Mouse (Mus musculus): ENCODE data around the gene Cx3cr1.

Gene Cx3cr1

GRCm38 (mm10) chr9:119925120-119925657 lies 144.5 kb downstream of the Cx3cr1 start:
- TF ChIP-seq CTCF (conservative IDR thresholded peaks at IDR 0.05; ENCODE audit: low read length) (no peak), NANOG (IDR thresholded peaks at IDR 0.05; ENCODE audit: borderline replicate concordance, low read length) (no peak), POU5F1 (IDR thresholded peaks at IDR 0.05; ENCODE audit: borderline replicate concordance, low read length) (no peak)
- no peak overlapping the region for H3K4me3 ChIP-seq (replicated peaks; ENCODE audit: low read length)

GRCm38 (mm10) chr9:119923462-119923861 lies 146.2 kb downstream of the Cx3cr1 start:
- H3K4me1 ChIP-seq (replicated peaks; ENCODE audit: low read depth, low read length) = peaks cover 31% of the 10 kb centered on the region
- H3K36me3 ChIP-seq (ENCODE audit: insufficient read depth, low read length) = peaks cover 98% of the 10 kb centered on the region
- TF ChIP-seq CTCF (conservative IDR thresholded peaks at IDR 0.05; ENCODE audit: low read length) = no peak
- no peak for TF ChIP-seq NANOG (IDR thresholded peaks at IDR 0.05; ENCODE audit: borderline replicate concordance, low read length)
- no peak for TF ChIP-seq POU5F1 (IDR thresholded peaks at IDR 0.05; ENCODE audit: borderline replicate concordance, low read length)
- no peak overlapping the region for H3K4me3 ChIP-seq (replicated peaks; ENCODE audit: low read length)
- H3K27me3 ChIP-seq (ENCODE audit: insufficient read depth, low read length) = no peaks in the 10 kb centered on the region
- no peaks in the 10 kb centered on the region for H3K9me3 ChIP-seq (ENCODE audit: low read length)

More at GRCm38 (mm10) chr9:119925120-119925657, 144.5 kb downstream of the Cx3cr1 start:
- H3K9me3 ChIP-seq (ENCODE audit: low read length) = no peaks in the 10 kb centered on the region
- H3K4me1 ChIP-seq (replicated peaks; ENCODE audit: low read depth, low read length) = peaks cover 31% of the 10 kb centered on the region
- no peaks in the 10 kb centered on the region for H3K27me3 ChIP-seq (ENCODE audit: insufficient read depth, low read length)
- H3K36me3 ChIP-seq (ENCODE audit: insufficient read depth, low read length) = peaks cover 98% of the 10 kb centered on the region

GRCm38 (mm10) chr9:119919858-119920257 lies 149.8 kb downstream of the Cx3cr1 start:
- Histone ChIP-seq H3K27me3 (ENCODE audit: insufficient read depth, low read length) (no peaks in the 10 kb centered on the region), H3K4me1 (replicated peaks; ENCODE audit: low read depth, low read length) (no peaks in the 10 kb centered on the region), H3K36me3 (ENCODE audit: insufficient read depth, low read length) (peaks cover 98% of the 10 kb centered on the region), H3K9me3 (ENCODE audit: low read length) (no peaks in the 10 kb centered on the region), H3K4me3 (replicated peaks; ENCODE audit: low read length) (no peak overlapping the region)
- TF ChIP-seq POU5F1 (IDR thresholded peaks at IDR 0.05; ENCODE audit: borderline replicate concordance, low read length) (no peak), NANOG (IDR thresholded peaks at IDR 0.05; ENCODE audit: borderline replicate concordance, low read length) (no peak), CTCF (conservative IDR thresholded peaks at IDR 0.05; ENCODE audit: low read length) (no peak)

- Histone ChIP-seq H3K36me3 (ENCODE audit: insufficient read depth, low read length) (peaks cover 98% of the 10 kb centered on the region), H3K4me3 (replicated peaks; ENCODE audit: low read length) (no peak overlapping the region), H3K9me3 (ENCODE audit: low read length) (no peaks in the 10 kb centered on the region), H3K4me1 (replicated peaks; ENCODE audit: low read depth, low read length) (0 out of 2 replicates have a peak, but pooled peaks cover 4% of the 10 kb centered on the region), H3K27me3 (ENCODE audit: insufficient read depth, low read length) (no peaks in the 10 kb centered on the region)
- peak; percentile 52 for TF ChIP-seq CTCF (conservative IDR thresholded peaks at IDR 0.05; ENCODE audit: low read length)
- no peak for TF ChIP-seq POU5F1 (IDR thresholded peaks at IDR 0.05; ENCODE audit: borderline replicate concordance, low read length)
Observed at GRCm38 (mm10) chr9:119913087-119913838, 156.4 kb downstream of the Cx3cr1 start.

- Histone ChIP-seq H3K36me3 (ENCODE audit: insufficient read depth, low read length) (peaks cover 98% of the 10 kb centered on the region), H3K27me3 (ENCODE audit: insufficient read depth, low read length) (no peaks in the 10 kb centered on the region), H3K9me3 (ENCODE audit: low read length) (no peaks in the 10 kb centered on the region), H3K4me3 (replicated peaks; ENCODE audit: low read length) (no peak overlapping the region), H3K4me1 (replicated peaks; ENCODE audit: low read depth, low read length) (0 out of 2 replicates have a peak, but pooled peaks cover 4% of the 10 kb centered on the region)
- TF ChIP-seq NANOG (IDR thresholded peaks at IDR 0.05; ENCODE audit: borderline replicate concordance, low read length) (no peak), POU5F1 (IDR thresholded peaks at IDR 0.05; ENCODE audit: borderline replicate concordance, low read length) (no peak), CTCF (conservative IDR thresholded peaks at IDR 0.05; ENCODE audit: low read length) (no peak)
Observed at GRCm38 (mm10) chr9:119909931-119910330, 159.7 kb downstream of the Cx3cr1 start.

- 0 out of 2 replicates have a peak, but pooled peaks cover 4% of the 10 kb centered on the region for H3K4me1 ChIP-seq (replicated peaks; ENCODE audit: low read depth, low read length)
- TF ChIP-seq POU5F1 (IDR thresholded peaks at IDR 0.05; ENCODE audit: borderline replicate concordance, low read length) = no peak
- no peak for TF ChIP-seq NANOG (IDR thresholded peaks at IDR 0.05; ENCODE audit: borderline replicate concordance, low read length)
- no peak for TF ChIP-seq CTCF (conservative IDR thresholded peaks at IDR 0.05; ENCODE audit: low read length)
- no peaks in the 10 kb centered on the region for H3K9me3 ChIP-seq (ENCODE audit: low read length)
- H3K27me3 ChIP-seq (ENCODE audit: insufficient read depth, low read length) = no peaks in the 10 kb centered on the region
- peaks cover 98% of the 10 kb centered on the region for H3K36me3 ChIP-seq (ENCODE audit: insufficient read depth, low read length)
- no peak overlapping the region for H3K4me3 ChIP-seq (replicated peaks; ENCODE audit: low read length)
Observed at GRCm38 (mm10) chr9:119908708-119909107, 161.0 kb downstream of the Cx3cr1 start.

- Histone ChIP-seq H3K4me3 (replicated peaks; ENCODE audit: low read length) (no peak overlapping the region), H3K9me3 (ENCODE audit: low read length) (no peaks in the 10 kb centered on the region), H3K4me1 (replicated peaks; ENCODE audit: low read depth, low read length) (peaks cover 7% of the 10 kb centered on the region), H3K36me3 (ENCODE audit: insufficient read depth, low read length) (peaks cover 86% of the 10 kb centered on the region), H3K27me3 (ENCODE audit: insufficient read depth, low read length) (no peaks in the 10 kb centered on the region)
- TF ChIP-seq POU5F1 (IDR thresholded peaks at IDR 0.05; ENCODE audit: borderline replicate concordance, low read length) (no peak), CTCF (conservative IDR thresholded peaks at IDR 0.05; ENCODE audit: low read length) (no peak), NANOG (IDR thresholded peaks at IDR 0.05; ENCODE audit: borderline replicate concordance, low read length) (no peak)
Observed at GRCm38 (mm10) chr9:119902410-119903151, 167.1 kb downstream of the Cx3cr1 start.

- H3K9me3 ChIP-seq (ENCODE audit: low read length) = no peaks in the 10 kb centered on the region
- peaks cover 22% of the 10 kb centered on the region for H3K4me1 ChIP-seq (replicated peaks; ENCODE audit: low read depth, low read length)
- TF ChIP-seq POU5F1 (IDR thresholded peaks at IDR 0.05; ENCODE audit: borderline replicate concordance, low read length) = no peak
- TF ChIP-seq CTCF (conservative IDR thresholded peaks at IDR 0.05; ENCODE audit: low read length) = no peak
- no peak for TF ChIP-seq NANOG (IDR thresholded peaks at IDR 0.05; ENCODE audit: borderline replicate concordance, low read length)
- H3K27me3 ChIP-seq (ENCODE audit: insufficient read depth, low read length) = no peaks in the 10 kb centered on the region
- no peak overlapping the region for H3K4me3 ChIP-seq (replicated peaks; ENCODE audit: low read length)
- peaks cover 71% of the 10 kb centered on the region for H3K36me3 ChIP-seq (ENCODE audit: insufficient read depth, low read length)
Observed at GRCm38 (mm10) chr9:119899446-119899845, 170.2 kb downstream of the Cx3cr1 start.
